Mouse (Mus musculus): ENCODE data around the gene Fam241a.

- TF ChIP-seq CTCF (IDR thresholded peaks at IDR 0.05; ENCODE audit: low read depth) (no peak), EP300 (IDR thresholded peaks at IDR 0.05; ENCODE audit: low read depth) (no peak)
These were observed 4.2 kb downstream of the Fam241a start for GRCm38 (mm10) chr3:127891906-127892305.

Data from liver, embryonic 14.5 days (tissue).